Mouse (Mus musculus) testis, postnatal 14 days (tissue): ENCODE measurements around the gene Olfr955.

Experiments
- DNase-seq: peaks from one replicate; pipeline ENCODE4 v3.0.0; 2021; ENCODE audit warnings: low spot score

Gene Olfr955

DNA sequence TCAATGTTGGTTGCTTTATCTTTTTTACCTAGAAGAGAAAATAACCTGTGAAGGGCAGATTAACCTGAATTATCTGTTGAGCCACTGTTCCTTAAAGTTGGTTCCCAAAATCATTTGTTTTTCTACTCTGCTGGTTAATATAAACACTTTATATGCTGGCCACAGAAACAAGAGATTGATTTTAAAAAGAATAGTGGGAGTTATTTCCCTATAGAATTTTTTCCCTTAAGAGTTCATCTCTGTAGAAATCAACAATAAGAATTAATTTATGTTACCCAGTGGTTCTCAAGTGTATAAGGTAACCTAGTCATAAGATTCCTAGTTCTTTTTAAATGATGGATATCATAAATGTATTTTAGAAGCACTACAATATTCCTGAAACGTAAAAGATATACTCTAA is at the start of gene Olfr955:
TSS of gene Olfr955 (minus strand) at position 101 of the 400 bp plus-strand sequence.
- no peak for DNase-seq

DNA sequence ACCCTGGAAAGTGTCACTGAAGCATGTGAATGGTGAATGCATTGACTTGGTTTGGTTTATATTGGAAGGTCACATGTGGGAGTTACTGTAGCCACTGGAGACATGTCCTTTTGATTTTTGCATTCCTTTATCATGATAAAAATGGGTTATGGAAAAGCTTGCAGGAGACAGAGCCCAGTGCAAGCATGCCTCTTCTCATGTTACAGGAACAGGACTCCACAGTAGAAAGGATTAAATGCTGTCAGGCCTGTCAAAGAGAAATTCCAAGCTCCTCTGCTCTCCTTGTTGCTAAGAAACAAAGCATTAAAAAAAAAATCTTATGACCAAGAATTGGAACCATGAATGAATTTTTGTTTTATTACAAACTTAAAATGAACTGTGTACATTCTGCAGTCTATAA is 46.9 kb upstream of the Olfr955 start:
- DNase-seq: no peak

DNA sequence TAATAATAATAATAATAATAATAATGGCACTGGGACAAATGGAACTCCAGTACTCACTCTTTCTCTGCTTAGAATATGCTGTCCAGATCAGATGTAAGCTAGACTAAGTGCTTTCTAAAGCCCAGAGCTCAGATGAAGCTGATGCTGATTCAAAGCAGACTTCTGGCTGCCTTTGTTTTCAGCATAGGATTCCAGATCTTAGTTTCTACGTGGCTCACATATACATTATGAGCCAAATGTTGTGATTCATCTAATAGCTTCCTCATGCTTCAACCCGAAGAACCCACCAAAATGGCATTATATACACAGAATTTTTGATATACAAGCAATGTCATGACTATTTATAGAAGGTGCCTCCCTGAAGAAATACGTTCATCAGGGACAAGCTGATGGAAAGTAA is 43.8 kb upstream of the Olfr955 start, which contains the start of gene Olfr957:
TSS of gene Olfr957 (minus strand) at position 279 of the 400 bp plus-strand sequence.
- DNase-seq: no peak

DNA sequence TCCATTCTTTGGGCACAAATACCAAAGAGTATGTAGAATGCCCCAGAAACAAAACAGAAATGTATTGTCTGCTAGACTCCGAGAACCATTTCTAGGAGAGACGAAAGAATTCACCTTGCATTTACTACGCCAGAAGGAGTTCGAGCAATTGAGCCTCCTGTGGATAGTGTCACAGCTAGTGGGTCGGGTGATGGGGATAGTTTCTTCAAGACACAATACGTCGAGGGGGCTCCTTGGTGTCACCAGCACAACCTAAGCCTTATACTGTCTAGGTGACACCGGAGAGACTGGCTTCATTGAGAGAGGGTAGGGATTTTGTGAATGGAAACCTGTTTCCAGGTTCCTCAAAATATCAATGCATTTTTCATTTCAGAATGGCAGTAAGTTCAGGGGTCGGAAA is 37.7 kb upstream of the Olfr955 start:
- no peak for DNase-seq

DNA sequence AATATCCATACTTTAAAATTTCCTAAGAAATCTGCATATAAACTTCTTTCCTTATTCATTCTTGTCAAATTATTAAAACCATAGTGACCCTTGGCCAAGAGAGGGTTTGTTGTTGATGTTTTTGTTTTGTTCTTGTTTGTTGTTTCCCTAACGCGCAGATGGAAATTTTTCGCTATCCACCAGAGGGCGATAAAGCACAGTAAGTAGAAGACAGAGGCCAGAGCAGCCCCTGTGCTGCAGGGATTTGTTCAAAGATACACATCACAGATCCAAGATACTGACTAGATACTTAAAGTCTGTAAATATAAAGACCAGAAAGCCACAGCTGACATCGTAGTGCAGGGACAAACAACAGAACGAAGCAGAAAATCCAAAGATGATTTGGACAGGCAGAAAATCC is 37.3 kb upstream of the Olfr955 start:
- peak; percentile 6 for DNase-seq

DNA sequence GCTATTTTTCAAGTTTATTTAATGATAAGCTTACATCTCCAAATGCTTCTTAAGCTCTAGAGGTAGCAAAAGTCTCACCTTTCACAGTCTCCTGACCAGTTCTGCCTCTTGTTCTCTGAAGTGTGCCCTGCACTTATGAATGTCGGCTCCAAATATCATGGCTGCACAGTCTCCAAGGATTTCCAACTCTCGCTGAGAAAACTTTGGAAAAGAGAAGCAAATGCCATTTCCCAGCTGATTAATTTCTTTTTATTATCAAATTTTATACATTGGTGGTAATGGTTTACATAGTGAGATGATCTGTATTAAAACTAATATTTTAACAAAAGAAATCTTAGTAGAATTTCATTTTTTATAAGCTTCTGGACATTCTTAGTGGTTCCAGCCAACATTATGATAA is 22.2 kb upstream of the Olfr955 start, which contains the start of gene Olfr44:
TSS of gene Olfr44 (minus strand) at position 101 of the 400 bp plus-strand sequence.
- no peak for DNase-seq

DNA sequence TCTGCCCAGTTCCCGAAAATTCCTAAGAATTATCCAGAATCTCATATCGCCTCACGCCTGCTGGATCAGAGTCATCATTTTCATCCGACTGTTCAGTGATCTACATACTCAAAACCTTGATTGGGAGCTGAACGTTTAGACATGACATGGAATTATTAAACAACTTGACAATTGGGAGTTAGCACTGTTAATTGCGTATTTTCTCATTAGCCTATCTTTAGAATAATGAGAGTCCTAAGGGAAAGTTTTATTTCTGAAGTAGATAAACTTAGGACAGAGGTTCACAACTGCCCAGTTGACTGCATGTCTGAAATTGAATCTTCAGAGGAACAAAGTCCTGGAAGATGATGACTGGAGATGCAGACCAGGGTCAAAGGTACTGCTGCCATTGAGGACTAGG is 15.3 kb downstream of the Olfr955 start, which contains the start of gene Olfr954:
TSS of gene Olfr954 (plus strand) at position 301 of the 400 bp plus-strand sequence.
- no peak for DNase-seq

DNA sequence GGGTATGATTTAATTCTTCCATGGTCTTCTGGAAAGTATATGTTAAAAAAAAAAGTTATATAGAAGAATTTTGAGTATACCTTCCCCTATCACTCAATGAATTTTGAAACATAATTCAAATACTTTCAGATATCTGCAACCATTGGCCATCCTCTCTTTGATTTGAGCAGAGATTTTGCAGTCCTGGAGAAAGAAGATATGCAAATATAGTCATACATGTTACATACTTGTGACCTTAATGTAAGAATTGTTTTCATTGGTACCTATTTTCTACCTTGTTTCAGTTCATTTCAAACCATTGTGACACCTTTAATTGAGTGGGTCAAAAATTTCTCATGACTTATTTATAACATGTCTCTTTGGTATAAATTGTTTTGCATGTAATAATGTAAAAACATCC is 44.7 kb downstream of the Olfr955 start, which contains the start of gene Olfr952:
TSS of gene Olfr952 (minus strand) at position 101 of the 400 bp plus-strand sequence.
- DNase-seq: no peak
